8 mouse cellular contexts compared by ENCODE assay signal in genomic region chr4:156203001-156203412, GRCm38 (mm10). TPM values are rescaled to one million over a fixed set of nuclear protein-coding genes. Genes with fewer than 3 reads are reported as not detected.
DNase-seq lines count a peak whose midpoint lies in the region; ATAC-seq and TF ChIP-seq lines count a peak whose summit lies in the region.

AW011738 (plus strand) TSS chr4:156203304.

- no peak for TF ChIP-seq CTCF in heart, adult 2 months (IDR thresholded peaks at IDR 0.05)
- TF ChIP-seq CTCF in stomach, postnatal 0 days (IDR thresholded peaks at IDR 0.05; ENCODE audit: low read depth): no peak

- peaks cover 33% of the 10 kb centered on the region for H3K4me1 ChIP-seq in embryonic facial prominence, embryonic 10.5 days
- H3K4me1 ChIP-seq in heart, adult 2 months (ENCODE audit: control insufficient read depth, insufficient read depth, low read length): peaks cover 18% of the 10 kb centered on the region
- H3K4me1 ChIP-seq in liver, embryonic 13.5 days (replicated peaks): peaks cover 61% of the 10 kb centered on the region
- peaks cover 5% of the 10 kb centered on the region; the same call in 1 of the 2 replicates for H3K4me1 ChIP-seq in stomach, postnatal 0 days (replicated peaks; ENCODE audit: control insufficient read depth, insufficient read depth)

- H3K79me2 ChIP-seq in heart, adult 2 months (replicated peaks; ENCODE audit: control insufficient read depth, insufficient read depth, low read length): no peaks in the 10 kb centered on the region
- no peaks in the 10 kb centered on the region for H3K79me2 ChIP-seq in myocyte (ENCODE audit: control insufficient read depth, insufficient read depth)

- no peaks in the 10 kb centered on the region for H3K36me3 ChIP-seq in embryonic facial prominence, embryonic 10.5 days (replicated peaks)
- peaks cover 2% of the 10 kb centered on the region; the same call in 1 of the 2 replicates for H3K36me3 ChIP-seq in heart, adult 2 months (ENCODE audit: control insufficient read depth, insufficient read depth, low read length)
- H3K36me3 ChIP-seq in liver, embryonic 13.5 days: no peaks in the 10 kb centered on the region
- no peaks in the 10 kb centered on the region for H3K36me3 ChIP-seq in myocyte (ENCODE audit: control insufficient read depth, insufficient read depth)
- no peaks in the 10 kb centered on the region for H3K36me3 ChIP-seq in stomach, postnatal 0 days (ENCODE audit: control insufficient read depth, insufficient read depth, low read length)

- peak within 1 kb of the TSS; percentile 81 for H3K4me2 ChIP-seq in liver, embryonic 13.5 days
- peak within 1 kb of the TSS; percentile 87 for H3K4me2 ChIP-seq in myocyte (ENCODE audit: low read depth)
- H3K4me2 ChIP-seq in stomach, postnatal 0 days (replicated peaks; ENCODE audit: low read depth): peak within 1 kb of the TSS; percentile 92

- H3K27me3 ChIP-seq in embryonic facial prominence, embryonic 10.5 days (replicated peaks; ENCODE audit: low read depth, poor library complexity, severe bottlenecking): peaks cover 42% of the 10 kb centered on the region
- no peaks in the 10 kb centered on the region for H3K27me3 ChIP-seq in heart, adult 2 months (ENCODE audit: control insufficient read depth, insufficient read depth, low read length)
- H3K27me3 ChIP-seq in liver, embryonic 13.5 days: peaks cover 56% of the 10 kb centered on the region
- H3K27me3 ChIP-seq in myocyte (ENCODE audit: control insufficient read depth, insufficient read depth, insufficient read length): no peaks in the 10 kb centered on the region
- no peaks in the 10 kb centered on the region for H3K27me3 ChIP-seq in stomach, postnatal 0 days (ENCODE audit: control insufficient read depth, insufficient read depth, low read length)

- peak; percentile 93 for DNase-seq in CD4-positive, CD25-positive, alpha-beta regulatory T cell, adult 2 months (ENCODE audit: low read depth, low spot score)
- DNase-seq in adrenal gland, postnatal 10 days: peak; percentile 79
- DNase-seq in embryonic facial prominence, embryonic 10.5 days (ENCODE audit: low spot score): peak; percentile 86
- peak; percentile 83 to 87 for DNase-seq in heart, adult 2 months
- peak; percentile 51 for DNase-seq in kidney, adult 11 months
- DNase-seq in liver, embryonic 13.5 days: peak; percentile 72
- peak; percentile 57 for DNase-seq in stomach, postnatal 0 days (ENCODE audit: low spot score)

- WGBS in embryonic facial prominence, embryonic 10.5 days: under 1% methylated on average over 39 of the region's 39 CpGs
- WGBS in heart, adult 2 months: under 1% methylated on average over 36 of the region's 39 CpGs
- WGBS in liver, embryonic 13.5 days (ENCODE audit: insufficient replicate concordance): 1% methylated on average over 24 of the region's 39 CpGs
- WGBS in stomach, postnatal 0 days: under 1% methylated on average over 27 of the region's 39 CpGs

- H3K4me3 ChIP-seq in embryonic facial prominence, embryonic 10.5 days: peak within 1 kb of the TSS; percentile 71
- peak within 1 kb of the TSS; percentile 80 for H3K4me3 ChIP-seq in heart, adult 2 months
- H3K4me3 ChIP-seq in liver, embryonic 13.5 days (replicated peaks): peak within 1 kb of the TSS; percentile 62
- peak within 1 kb of the TSS; percentile 33 for H3K4me3 ChIP-seq in myocyte
- H3K4me3 ChIP-seq in stomach, postnatal 0 days (ENCODE audit: low read depth, low read length): peak within 1 kb of the TSS; percentile 54

- TF ChIP-seq POLR2A in heart, adult 2 months (IDR thresholded peaks at IDR 0.05; ENCODE audit: insufficient read depth, low read depth, low read length): peak; percentile 71; the same call in 1 of the 2 replicates
- no peak for TF ChIP-seq POLR2A in myocyte (IDR thresholded peaks at IDR 0.05; ENCODE audit: insufficient read length, low read depth)

- peak within 1 kb of the TSS; percentile 76 for H3K27ac ChIP-seq in embryonic facial prominence, embryonic 10.5 days (replicated peaks)
- H3K27ac ChIP-seq in heart, adult 2 months: peak within 1 kb of the TSS; percentile 91
- peak within 1 kb of the TSS; percentile 78 for H3K27ac ChIP-seq in liver, embryonic 13.5 days
- peak within 1 kb of the TSS; percentile 69 for H3K27ac ChIP-seq in stomach, postnatal 0 days (replicated peaks)

- peak within 1 kb of the TSS; percentile 11 for H3ac ChIP-seq in myocyte (ENCODE audit: control insufficient read depth, insufficient read length)

- no peak for TF ChIP-seq EP300 in heart, adult 2 months (IDR thresholded peaks at IDR 0.05; ENCODE audit: insufficient read depth, low read depth, low read length)
- TF ChIP-seq EP300 in stomach, postnatal 0 days (optimal IDR thresholded peaks at IDR 0.05): no peak

- intact Hi-C loops in heart, adult 2 months (cut with DNase I): loop anchor here (2.0 kb wide), 2 partner anchors 32 to 94 kb away; partner anchors contain the start of genes 9430015G10Rik and Plekhn1

- no peaks in the 10 kb centered on the region for H3K9me3 ChIP-seq in embryonic facial prominence, embryonic 10.5 days
- H3K9me3 ChIP-seq in liver, embryonic 13.5 days (replicated peaks): no peaks in the 10 kb centered on the region
- no peaks in the 10 kb centered on the region for H3K9me3 ChIP-seq in stomach, postnatal 0 days (ENCODE audit: control insufficient read depth, low read length)

- H3K9ac ChIP-seq in heart, adult 2 months (ENCODE audit: low read depth, low read length): peak within 1 kb of the TSS; percentile 81
- peak within 1 kb of the TSS; percentile 72 for H3K9ac ChIP-seq in liver, embryonic 13.5 days
- H3K9ac ChIP-seq in stomach, postnatal 0 days (ENCODE audit: low read length): peak within 1 kb of the TSS; percentile 69

- ATAC-seq in liver, embryonic 13.5 days (ENCODE audit: low read depth): peak; percentile 73
- ATAC-seq in stomach, postnatal 0 days (ENCODE audit: low FRiP score, low TSS enrichment): peak; percentile 76

TF ChIP-seq in myocyte, 11 proteins besides CTCF, POLR2A, EP300 and RAD21:
- TF ChIP-seq TCF12 (IDR thresholded peaks at IDR 0.05; ENCODE audit: insufficient read depth, poor library complexity, severe bottlenecking) (no peak), MYOD1 (IDR thresholded peaks at IDR 0.05; ENCODE audit: control insufficient read depth in 1 of 3, insufficient read length in 2 of 3, low read depth in 2 of 3) (no peak), E2F4 (IDR thresholded peaks at IDR 0.05; ENCODE audit: insufficient read depth) (no peak), USF1 (IDR thresholded peaks at IDR 0.05; ENCODE audit: low read depth) (no peak), POLR2AphosphoS2 (IDR thresholded peaks at IDR 0.05; ENCODE audit: insufficient read length, low read depth) (no peak), TCF3 (IDR thresholded peaks at IDR 0.05; ENCODE audit: insufficient read length, low read depth) (no peak), MYOG (IDR thresholded peaks at IDR 0.05; ENCODE audit: control insufficient read depth in 1 of 3, insufficient read depth in 1 of 3, insufficient read length in 2 of 3, low read depth in 2 of 3) (no peak), CEBPB (IDR thresholded peaks at IDR 0.05; ENCODE audit: insufficient read depth, poor library complexity, severe bottlenecking) (no peak), SRF (IDR thresholded peaks at IDR 0.05; ENCODE audit: control insufficient read depth, insufficient read length, low read depth) (no peak), REST (IDR thresholded peaks at IDR 0.05; ENCODE audit: insufficient read depth, insufficient read length) (no peak), MAX (IDR thresholded peaks at IDR 0.05; ENCODE audit: low read depth) (no peak)
TF ChIP-seq in myocyte: peak in this region for 0.

RNA-seq across cellular contexts. Expression of gene AW011738, which starts in this region (rescaled TPM):
- 1 to 10 TPM; 2.6 to 3.5 TPM for total RNA-seq in adrenal gland, postnatal 10 days (2021)
- 2.2 and 2.7 TPM in 2 replicates for polyA plus RNA-seq in embryonic facial prominence, embryonic 10.5 days (2016; fragmentation: Nextera tagmentation; extraction: Ambion mirVana)
- total RNA-seq in heart, adult 2 months (2021): 10 to 100 TPM in 1 of 2 experiments, 1 to 10 TPM in 1; 9.7 to 12.1 TPM
- polyA plus RNA-seq in heart, adult 2 months (2012; rRNA removed): 4.6 and 4.8 TPM in 2 replicates
- 0.89 and 1.0 TPM in 2 replicates for polyA plus RNA-seq in liver, embryonic 13.5 days (2015; fragmentation: Nextera tagmentation; extraction: Ambion mirVana)
- polyA plus RNA-seq in myocyte (2012; fragmentation: generic; extraction: Trizol): 0.48 TPM
- polyA plus RNA-seq in stomach, postnatal 0 days (2015; fragmentation: Nextera tagmentation; extraction: Ambion mirVana): 1.2 and 1.6 TPM in 2 replicates

Comparison
In these comparisons a context has a peak if more than half of its experiments do, and no peak if none do; other contexts are left out.
1. Peak in every context shown above with its lines: DNase-seq, ATAC-seq, H3K4me3 ChIP-seq and H3K27ac ChIP-seq.